In genomic region chr8:120620441-120620840, GRCm38 (mm10) we compare ENCODE assay signal across 14 mouse cellular contexts. TPM values are rescaled to one million over a fixed set of nuclear protein-coding genes. Genes with fewer than 3 reads are reported as not detected.
DNase-seq lines count a peak whose midpoint lies in the region; ATAC-seq and TF ChIP-seq lines count a peak whose summit lies in the region.
"Had no signal": no experiment of that assay in that cellular context is flagged by ENCODE, and none has a peak within 500 bp of the region (broad histone marks: within the 10 kb centered on the region; RNA-seq: fewer than 3 reads in every experiment).

No protein-coding gene starts in this region.

- no peak for ATAC-seq in megakaryocyte, adult 5-6 weeks (ENCODE audit: poor library complexity, severe bottlenecking)
- ATAC-seq in liver, postnatal 0 days: peak; percentile 1; the same call in 1 of the 2 replicates
- ATAC-seq: inflammation-experienced regulatory T-cells, adult 6 months had no signal

- no peak for TF ChIP-seq POLR2A in heart, adult 2 months (IDR thresholded peaks at IDR 0.05; ENCODE audit: insufficient read depth, low read depth, low read length)
- no peak for TF ChIP-seq POLR2A in cortical plate, adult 2 months (IDR thresholded peaks at IDR 0.05; ENCODE audit: extremely low read depth, insufficient read depth, low read length)

- no peak overlapping the region for H3K9ac ChIP-seq in heart, adult 2 months (ENCODE audit: low read depth, low read length)
- H3K9ac ChIP-seq in liver, postnatal 0 days (replicated peaks): 0 out of 2 replicates have a peak overlapping the region, but pooled peaks have one; percentile 34

- no peaks in the 10 kb centered on the region for H3K9me3 ChIP-seq in megakaryocyte, embryonic 14.5 days
- no peaks in the 10 kb centered on the region for H3K9me3 ChIP-seq in liver, postnatal 0 days (ENCODE audit: low read length)

- WGBS in heart, adult 2 months: 58% methylated on average over 7 of the region's 7 CpGs
- WGBS in liver, postnatal 0 days (ENCODE audit: insufficient replicate concordance): 49% methylated on average over 7 of the region's 7 CpGs

- no peaks in the 10 kb centered on the region for H3K27me3 ChIP-seq in heart, adult 2 months (ENCODE audit: control insufficient read depth, insufficient read depth, low read length)
- peaks cover 20% of the 10 kb centered on the region for H3K27me3 ChIP-seq in megakaryocyte, embryonic 14.5 days (replicated peaks)
- no peaks in the 10 kb centered on the region for H3K27me3 ChIP-seq in liver, postnatal 0 days (ENCODE audit: insufficient read depth, low read length)

- no peaks in the 10 kb centered on the region for H3K4me1 ChIP-seq in heart, adult 2 months (ENCODE audit: control insufficient read depth, insufficient read depth, low read length)
- peaks cover 76% of the 10 kb centered on the region for H3K4me1 ChIP-seq in megakaryocyte, embryonic 14.5 days
- no peaks in the 10 kb centered on the region for H3K4me1 ChIP-seq in cortical plate, adult 2 months (ENCODE audit: control insufficient read depth, insufficient read depth, low read length)
- peaks cover 19% of the 10 kb centered on the region for H3K4me1 ChIP-seq in liver, postnatal 0 days (ENCODE audit: insufficient read depth)

- intact Hi-C loops in heart, adult 2 months (cut with DNase I): no loop called here
- intact Hi-C loops in heart, postnatal 36 days (cut with DNase I): no loop called here

- no peak for TF ChIP-seq EP300 in heart, adult 2 months (IDR thresholded peaks at IDR 0.05; ENCODE audit: insufficient read depth, low read depth, low read length)
- TF ChIP-seq EP300 in liver, postnatal 0 days (IDR thresholded peaks at IDR 0.05; ENCODE audit: low read depth): no peak

- H3K4me2 ChIP-seq in liver, postnatal 0 days (ENCODE audit: low read depth, low read length): peak overlapping the region; percentile 6; the same call in 1 of the 2 replicates

- H3K27ac ChIP-seq in heart, adult 2 months: peak overlapping the region; percentile 83
- H3K27ac ChIP-seq in cortical plate, adult 2 months (ENCODE audit: insufficient read depth, low read length): peak overlapping the region; percentile 79
- peak overlapping the region; percentile 97 for H3K27ac ChIP-seq in liver, postnatal 0 days (ENCODE audit: low read depth)

- H3K36me3 ChIP-seq in heart, adult 2 months (ENCODE audit: control insufficient read depth, insufficient read depth, low read length): no peaks in the 10 kb centered on the region
- no peaks in the 10 kb centered on the region for H3K36me3 ChIP-seq in megakaryocyte, embryonic 14.5 days (replicated peaks; ENCODE audit: low read length)
- no peaks in the 10 kb centered on the region for H3K36me3 ChIP-seq in liver, postnatal 0 days (replicated peaks; ENCODE audit: insufficient read depth, low read length)

- DNase-seq in heart, adult 2 months: no peak
- no peak for DNase-seq in heart, postnatal 36 days
- no peak for DNase-seq in liver, postnatal 0 days
- DNase-seq in kidney, adult 9 months: no peak
- no peak for DNase-seq in left cerebral cortex, adult 11 months (ENCODE audit: low spot score)
- DNase-seq: cerebellum, adult 8-10 months; lung, postnatal 4 days; right cerebral cortex, postnatal 25 days had no signal

- no peak overlapping the region for H3K4me3 ChIP-seq in heart, adult 2 months
- peak overlapping the region; percentile 54 for H3K4me3 ChIP-seq in megakaryocyte, embryonic 14.5 days (replicated peaks)
- no peak overlapping the region for H3K4me3 ChIP-seq in cortical plate, adult 2 months (ENCODE audit: insufficient read depth, low read length)
- H3K4me3 ChIP-seq in liver, postnatal 0 days (ENCODE audit: low read depth, low read length): no peak overlapping the region

- H3K79me2 ChIP-seq in heart, adult 2 months (replicated peaks; ENCODE audit: control insufficient read depth, insufficient read depth, low read length): no peaks in the 10 kb centered on the region

- no peak for TF ChIP-seq CTCF in heart, adult 2 months (IDR thresholded peaks at IDR 0.05)
- TF ChIP-seq CTCF in cortical plate, adult 2 months (IDR thresholded peaks at IDR 0.05; ENCODE audit: extremely low read depth, insufficient read depth, low read length): no peak
- no peak for TF ChIP-seq CTCF in liver, postnatal 0 days (IDR thresholded peaks at IDR 0.05; ENCODE audit: low read depth)

RNA-seq across cellular contexts. Expression of gene 1190005I06Rik, which starts 27.0 kb away (rescaled TPM):
- 1 to 10 TPM; 3.9 to 5.3 TPM for total RNA-seq in heart, adult 2 months (2021)
- 3.0 and 6.0 TPM in 2 replicates for polyA plus RNA-seq in heart, adult 2 months (2012; rRNA removed)
- total RNA-seq in heart, postnatal 36 days (2021): 1 to 10 TPM; 3.1 to 3.4 TPM
- 3.6 TPM in 1 of 2 replicates, not detected in the other for polyA plus RNA-seq in megakaryocyte, embryonic 14.5 days (2012; ENCODE audit: insufficient read depth, low replicate concordance)
- total RNA-seq in megakaryocyte, adult 5-6 weeks (2015): 0.18 TPM in 1 of 2 replicates, not detected in the other
- total RNA-seq in megakaryocyte, adult 5-6 weeks (2017): not detected in 2 replicates
- polyA plus RNA-seq in cortical plate, adult 2 months (2012; rRNA removed): 10.8 and 11.0 TPM in 2 replicates
- 4.8 and 5.0 TPM in 2 replicates for polyA plus RNA-seq in liver, postnatal 0 days (2015; fragmentation: Nextera tagmentation; extraction: Ambion mirVana)
- total RNA-seq: granulocyte monocyte progenitor cell, adult 5-6 weeks had no signal

RNA-seq across cellular contexts. Expression of gene Gins2, which starts 31.3 kb away (rescaled TPM):
- 1 to 10 TPM; 1.1 to 1.5 TPM for total RNA-seq in heart, adult 2 months (2021)
- polyA plus RNA-seq in heart, adult 2 months (2012; rRNA removed): 1.3 and 1.4 TPM in 2 replicates
- total RNA-seq in heart, postnatal 36 days (2021): 1 to 10 TPM in 1 of 2 experiments, under 1 TPM in 1; 0.86 to 1.7 TPM
- polyA plus RNA-seq in megakaryocyte, embryonic 14.5 days (2012; ENCODE audit: insufficient read depth, low replicate concordance): 8.3 and 35.4 TPM in 2 replicates
- 28.3 and 31.8 TPM in 2 replicates for total RNA-seq in megakaryocyte, adult 5-6 weeks (2015)
- total RNA-seq in megakaryocyte, adult 5-6 weeks (2017): 23.2 and 28.9 TPM in 2 replicates
- polyA plus RNA-seq in cortical plate, adult 2 months (2012; rRNA removed): 2.2 and 2.4 TPM in 2 replicates
- polyA plus RNA-seq in liver, postnatal 0 days (2015; fragmentation: Nextera tagmentation; extraction: Ambion mirVana): 18.6 and 20.3 TPM in 2 replicates

RNA-seq across cellular contexts. Expression of gene Gm27021, which starts 47.4 kb away (rescaled TPM):
- total RNA-seq in heart, adult 2 months (2021): not detected
- not detected in 2 replicates for polyA plus RNA-seq in heart, adult 2 months (2012; rRNA removed)
- total RNA-seq in heart, postnatal 36 days (2021): 1 to 10 TPM in 1 of 2 experiments, not detected in 1; 1.1 TPM
- polyA plus RNA-seq in megakaryocyte, embryonic 14.5 days (2012; ENCODE audit: insufficient read depth, low replicate concordance): 10.0 and 10.1 TPM in 2 replicates
- not detected in 2 replicates for total RNA-seq in megakaryocyte, adult 5-6 weeks (2015)
- total RNA-seq in megakaryocyte, adult 5-6 weeks (2017): 0.29 TPM in 1 of 2 replicates, not detected in the other
- 1.5 and 1.9 TPM in 2 replicates for polyA plus RNA-seq in cortical plate, adult 2 months (2012; rRNA removed)
- 0.58 and 1.4 TPM in 2 replicates for polyA plus RNA-seq in liver, postnatal 0 days (2015; fragmentation: Nextera tagmentation; extraction: Ambion mirVana)
- total RNA-seq: granulocyte monocyte progenitor cell, adult 5-6 weeks; heart, postnatal 4 days had no signal

RNA-seq across cellular contexts. Expression of gene Cox4i1, which starts 47.6 kb away (rescaled TPM):
- 1,000 to 10,000 TPM; 4,113 to 4,965 TPM for total RNA-seq in heart, adult 2 months (2021)
- 4,656 and 4,851 TPM in 2 replicates for polyA plus RNA-seq in heart, adult 2 months (2012; rRNA removed)
- 1,000 to 10,000 TPM; 4,631 to 4,708 TPM for total RNA-seq in heart, postnatal 36 days (2021)
- polyA plus RNA-seq in megakaryocyte, embryonic 14.5 days (2012; ENCODE audit: insufficient read depth, low replicate concordance): 46.4 and 216 TPM in 2 replicates
- total RNA-seq in megakaryocyte, adult 5-6 weeks (2015): 776 and 796 TPM in 2 replicates
- total RNA-seq in megakaryocyte, adult 5-6 weeks (2017): 479 and 480 TPM in 2 replicates
- polyA plus RNA-seq in cortical plate, adult 2 months (2012; rRNA removed): 2,189 and 2,300 TPM in 2 replicates
- polyA plus RNA-seq in liver, postnatal 0 days (2015; fragmentation: Nextera tagmentation; extraction: Ambion mirVana): 1,191 and 1,240 TPM in 2 replicates

RNA-seq across cellular contexts. Expression of gene Emc8, which starts 47.9 kb away (rescaled TPM):
- 10 to 100 TPM; 42.2 to 46.3 TPM for total RNA-seq in heart, adult 2 months (2021)
- polyA plus RNA-seq in heart, adult 2 months (2012; rRNA removed): 34.1 and 36.9 TPM in 2 replicates
- 10 to 100 TPM; 40.2 to 46.2 TPM for total RNA-seq in heart, postnatal 36 days (2021)
- polyA plus RNA-seq in megakaryocyte, embryonic 14.5 days (2012; ENCODE audit: insufficient read depth, low replicate concordance): 61.0 and 78.8 TPM in 2 replicates
- total RNA-seq in megakaryocyte, adult 5-6 weeks (2015): 46.7 and 48.7 TPM in 2 replicates
- 41.6 and 51.3 TPM in 2 replicates for total RNA-seq in megakaryocyte, adult 5-6 weeks (2017)
- polyA plus RNA-seq in cortical plate, adult 2 months (2012; rRNA removed): 51.2 and 52.1 TPM in 2 replicates
- polyA plus RNA-seq in liver, postnatal 0 days (2015; fragmentation: Nextera tagmentation; extraction: Ambion mirVana): 81.1 and 83.9 TPM in 2 replicates
